Comparison of ENCODE assay signal across 14 mouse cellular contexts in genomic region chr14:120292617-120293195, GRCm38 (mm10). TPM values are rescaled to one million over a fixed set of nuclear protein-coding genes. Genes with fewer than 3 reads are reported as not detected.
DNase-seq lines count a peak whose midpoint lies in the region; ATAC-seq and TF ChIP-seq lines count a peak whose summit lies in the region.
"Had no signal": no experiment of that assay in that cellular context is flagged by ENCODE, and none has a peak within 500 bp of the region (broad histone marks: within the 10 kb centered on the region; RNA-seq: fewer than 3 reads in every experiment).

No protein-coding gene starts in this region.

- WGBS in heart, embryonic 10.5 days, result 48% methylated on average over 6 of the region's 6 CpGs
- 50% methylated on average over 6 of the region's 6 CpGs for WGBS in lung, postnatal 0 days
- WGBS in heart, postnatal 0 days, result 19% methylated on average over 6 of the region's 6 CpGs
- WGBS in stomach, embryonic 16.5 days, result 55% methylated on average over 6 of the region's 6 CpGs

- H3K9me3 ChIP-seq in heart, embryonic 10.5 days, result no peaks in the 10 kb centered on the region
- H3K9me3 ChIP-seq in lung, postnatal 0 days (ENCODE audit: low read length), result no peaks in the 10 kb centered on the region
- H3K9me3 ChIP-seq in heart, postnatal 0 days (replicated peaks; ENCODE audit: control insufficient read depth, low read length), result no peaks in the 10 kb centered on the region
- no peaks in the 10 kb centered on the region for H3K9me3 ChIP-seq in stomach, embryonic 16.5 days (replicated peaks; ENCODE audit: control insufficient read depth, low read length)

- intact Hi-C loops in left cerebral cortex, postnatal 14 days (cut with DNase I), result no loop called here

- no peak overlapping the region for H3K4me3 ChIP-seq in heart, embryonic 10.5 days
- no peak overlapping the region for H3K4me3 ChIP-seq in lung, postnatal 0 days (ENCODE audit: low read depth, low read length)
- no peak overlapping the region for H3K4me3 ChIP-seq in heart, postnatal 0 days (ENCODE audit: low read depth, low read length)
- H3K4me3 ChIP-seq in stomach, embryonic 16.5 days (replicated peaks; ENCODE audit: low read length), result no peak overlapping the region

- peak overlapping the region; percentile 70 for H3K27ac ChIP-seq in heart, embryonic 10.5 days
- H3K27ac ChIP-seq in lung, postnatal 0 days (ENCODE audit: low read length), result peak overlapping the region; percentile 32; the same call in 1 of the 2 replicates
- peak overlapping the region; percentile 93 for H3K27ac ChIP-seq in heart, postnatal 0 days (ENCODE audit: low read depth)
- H3K27ac ChIP-seq in stomach, embryonic 16.5 days (ENCODE audit: low read length), result peak overlapping the region; percentile 84

- no peak for DNase-seq in heart, embryonic 10.5 days (ENCODE audit: low spot score)
- no peak for DNase-seq in heart, adult 8-10 months (ENCODE audit: low spot score)
- peak; percentile 43 for DNase-seq in lung, postnatal 0 days (ENCODE audit: low spot score)
- no peak for DNase-seq in lung, postnatal 25 days (ENCODE audit: low spot score)
- no peak for DNase-seq in heart, postnatal 0 days (ENCODE audit: low spot score)
- DNase-seq in left cerebral cortex, postnatal 14 days (ENCODE audit: low spot score in 2 of 2), result no peak
- DNase-seq: adrenal gland, adult 2 months; cerebellum, adult 11 months; gastrocnemius, postnatal 25 days; right cerebral cortex, adult 18-20 months had no signal

- H3K9ac ChIP-seq in lung, postnatal 0 days (replicated peaks; ENCODE audit: low read depth), result no peak overlapping the region
- 0 out of 2 replicates have a peak overlapping the region, but pooled peaks have one; percentile 38 for H3K9ac ChIP-seq in heart, postnatal 0 days (replicated peaks; ENCODE audit: low read depth, low read length)
- H3K9ac ChIP-seq in stomach, embryonic 16.5 days (ENCODE audit: low read length), result no peak overlapping the region

- peak; percentile 26; the same call in 1 of the 2 replicates for TF ChIP-seq EP300 in lung, postnatal 0 days (IDR thresholded peaks at IDR 0.05)
- no peak for TF ChIP-seq EP300 in heart, postnatal 0 days (IDR thresholded peaks at IDR 0.05; ENCODE audit: low read depth)

- peaks cover 19% of the 10 kb centered on the region; the same call in 1 of the 2 replicates for H3K36me3 ChIP-seq in heart, embryonic 10.5 days
- no peaks in the 10 kb centered on the region for H3K36me3 ChIP-seq in lung, postnatal 0 days (ENCODE audit: insufficient read depth, low read length)
- peaks cover 11% of the 10 kb centered on the region; the same call in 1 of the 2 replicates for H3K36me3 ChIP-seq in heart, postnatal 0 days (replicated peaks; ENCODE audit: control insufficient read depth, insufficient read depth, low read length)
- 0 out of 2 replicates have a peak, but pooled peaks cover 5% of the 10 kb centered on the region for H3K36me3 ChIP-seq in stomach, embryonic 16.5 days (ENCODE audit: control insufficient read depth, insufficient read depth, low read length)

- TF ChIP-seq CTCF in lung, postnatal 0 days (IDR thresholded peaks at IDR 0.05), result no peak
- no peak for TF ChIP-seq CTCF in heart, postnatal 0 days (IDR thresholded peaks at IDR 0.05; ENCODE audit: low read depth)

- peak; percentile 25; the same call in 1 of the 2 replicates for ATAC-seq in lung, postnatal 0 days
- ATAC-seq in heart, postnatal 0 days (ENCODE audit: insufficient read depth, low read depth), result peak; percentile 17; the same call in 1 of the 2 replicates
- ATAC-seq in stomach, embryonic 16.5 days (ENCODE audit: insufficient read depth, low FRiP score), result peak; percentile 33
- no peak for ATAC-seq in monocyte, adult 5-6 weeks (replicated peaks; ENCODE audit: insufficient number of reproducible peaks, low FRiP score, low TSS enrichment, poor library complexity, severe bottlenecking)
- ATAC-seq: forebrain, embryonic 14.5 days; hindbrain, embryonic 16.5 days had no signal

- peaks cover 82% of the 10 kb centered on the region for H3K4me1 ChIP-seq in heart, embryonic 10.5 days
- peaks cover 45% of the 10 kb centered on the region for H3K4me1 ChIP-seq in lung, postnatal 0 days (ENCODE audit: insufficient read depth, low read depth, low read length)
- H3K4me1 ChIP-seq in heart, postnatal 0 days (ENCODE audit: control insufficient read depth, insufficient read depth), result peaks cover 85% of the 10 kb centered on the region
- H3K4me1 ChIP-seq in stomach, embryonic 16.5 days (ENCODE audit: control insufficient read depth, insufficient read depth, low read length), result peaks cover 61% of the 10 kb centered on the region

- H3K27me3 ChIP-seq in heart, embryonic 10.5 days (ENCODE audit: insufficient read depth, poor library complexity, severe bottlenecking), result no peaks in the 10 kb centered on the region
- no peaks in the 10 kb centered on the region for H3K27me3 ChIP-seq in lung, postnatal 0 days (replicated peaks; ENCODE audit: insufficient read depth, low read length)
- H3K27me3 ChIP-seq in heart, postnatal 0 days (ENCODE audit: control insufficient read depth, insufficient read depth, low read length), result no peaks in the 10 kb centered on the region
- no peaks in the 10 kb centered on the region for H3K27me3 ChIP-seq in stomach, embryonic 16.5 days (ENCODE audit: control insufficient read depth, insufficient read depth, low read length)

- no peak overlapping the region for H3K4me2 ChIP-seq in lung, postnatal 0 days (replicated peaks; ENCODE audit: low read depth, low read length)
- H3K4me2 ChIP-seq in heart, postnatal 0 days (ENCODE audit: low read depth, low read length), result no peak overlapping the region
- H3K4me2 ChIP-seq in stomach, embryonic 16.5 days (ENCODE audit: low read depth, low read length), result no peak overlapping the region

RNA-seq across cellular contexts. Expression of gene Mbnl2, which starts 17.2 kb away (rescaled TPM):
- 71.5 and 91.4 TPM in 2 replicates for polyA plus RNA-seq in heart, embryonic 10.5 days (2016; fragmentation: Nextera tagmentation; extraction: Ambion mirVana)
- 100 to 1,000 TPM; 236 to 260 (median 252) TPM for total RNA-seq in heart, adult 8-10 months (2022)
- 171 and 176 TPM in 2 replicates for polyA plus RNA-seq in lung, postnatal 0 days (2015; fragmentation: Nextera tagmentation; extraction: Ambion mirVana)
- 288 and 337 TPM in 2 replicates for total RNA-seq in heart, postnatal 0 days (2014; rRNA removed; ENCODE audit: low replicate concordance)
- 136 and 137 TPM in 2 replicates for polyA plus RNA-seq in heart, postnatal 0 days (2015; fragmentation: Nextera tagmentation; extraction: Ambion mirVana)
- 131 and 136 TPM in 2 replicates for polyA plus RNA-seq in stomach, embryonic 16.5 days (2015; fragmentation: Nextera tagmentation; extraction: Ambion mirVana)
- 77.3 to 125 TPM (median 112 TPM) in 3 replicates for total RNA-seq in monocyte, adult 5-6 weeks (2017)
- total RNA-seq in left cerebral cortex, postnatal 14 days (2021), result 100 to 1,000 TPM; 192 to 202 TPM

Comparison
In these comparisons a context has a peak if more than half of its experiments do, and no peak if none do; other contexts are left out.
1. H3K27ac ChIP-seq: peak in every context shown above with its lines; median percentile 93 in heart, postnatal 0 days; 84 in stomach, embryonic 16.5 days; 70 in heart, embryonic 10.5 days; 32 in lung, postnatal 0 days.